Mouse (Mus musculus) monocyte, adult 2 months (primary cell): ENCODE data around the gene Bet1.

Source experiments
- DNase-seq, 2 experiments: peaks; one replicate each; pipeline ENCODE4 v3.0.0; 2022; ENCODE audit warnings: low spot score in 2 of 2, low read depth in 1 of 2

Bet1 gene

DNA sequence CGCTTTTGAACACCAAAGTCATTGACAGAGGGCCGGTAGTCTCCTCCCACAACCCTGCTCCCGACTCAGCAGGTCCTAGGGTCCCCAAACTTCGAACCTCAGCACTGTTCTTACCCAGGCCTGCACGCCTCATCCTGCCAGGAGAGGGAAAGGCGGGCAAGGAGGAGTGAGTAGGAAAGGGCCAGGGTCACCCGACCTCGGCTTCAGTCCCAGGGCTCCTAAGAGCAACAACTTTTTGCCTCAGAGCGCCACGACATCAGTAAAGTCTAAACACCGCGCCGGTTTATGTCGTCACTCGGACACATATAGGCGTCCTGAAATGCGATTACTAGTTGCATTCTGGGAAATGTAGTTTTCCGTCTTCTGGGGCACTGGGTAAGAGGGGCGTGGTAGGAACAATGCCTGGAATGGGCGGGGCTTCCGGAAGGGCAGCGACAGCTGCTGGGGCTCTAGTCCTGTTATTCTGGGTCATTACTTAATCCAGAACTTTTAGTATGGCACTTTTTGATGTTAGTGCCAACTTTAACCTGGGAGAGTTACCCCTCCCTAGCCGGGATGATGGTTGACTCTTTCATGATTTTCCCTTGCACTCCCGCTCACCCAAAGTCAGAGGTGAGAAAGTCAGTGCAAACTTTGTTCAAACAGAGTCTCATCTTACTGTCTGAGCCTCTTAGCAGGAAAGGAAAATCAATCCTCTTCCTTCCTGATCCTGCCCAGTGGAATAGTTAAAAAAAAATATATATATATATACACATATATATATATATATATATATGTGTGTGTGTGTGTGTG, at the start of gene Bet1:
Gene Bet1, minus strand, starts transcription at position 310 of the 792 bp plus-strand sequence.
- peak; percentile 72 to 82 for DNase-seq

DNA sequence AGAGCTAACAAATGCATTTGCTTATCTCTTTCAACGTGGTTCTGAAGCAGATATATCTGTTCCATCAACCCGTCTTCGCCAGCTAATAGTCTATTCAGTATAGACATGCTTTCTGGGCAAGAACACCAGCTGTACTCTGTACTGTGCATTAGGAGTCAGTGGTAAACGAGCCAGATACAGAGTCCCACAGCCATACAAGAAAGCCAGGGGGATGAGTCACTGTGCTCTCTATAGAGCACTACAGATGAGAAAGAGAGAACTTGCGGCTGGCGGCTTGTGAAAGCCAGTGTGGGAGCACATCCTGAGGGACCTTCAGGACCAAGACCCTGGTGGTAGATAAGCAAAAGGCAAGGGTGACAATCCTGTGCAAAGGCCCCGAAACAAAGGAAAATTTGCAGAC, 45.5 kb upstream of the Bet1 start:
- no peak for DNase-seq

DNA sequence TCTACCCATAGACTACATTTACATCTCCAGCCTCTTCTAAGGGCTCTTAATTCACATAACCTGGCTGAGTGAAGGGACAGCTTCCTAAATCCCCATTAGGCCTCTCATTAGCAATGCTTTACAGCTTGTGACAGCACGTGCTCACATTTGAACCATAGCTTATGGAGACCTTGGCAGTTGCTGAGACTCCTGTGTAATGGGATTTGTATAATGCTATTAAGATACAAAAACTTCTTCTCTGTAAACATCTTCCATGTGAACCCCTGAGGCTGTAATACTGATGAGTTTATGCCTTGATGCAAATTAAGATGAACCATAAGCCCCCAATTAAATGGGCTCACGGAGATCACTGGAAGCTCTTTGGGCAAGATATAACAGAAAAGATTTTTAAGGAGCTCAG, 44.4 kb upstream of the Bet1 start:
- DNase-seq = no peak

DNA sequence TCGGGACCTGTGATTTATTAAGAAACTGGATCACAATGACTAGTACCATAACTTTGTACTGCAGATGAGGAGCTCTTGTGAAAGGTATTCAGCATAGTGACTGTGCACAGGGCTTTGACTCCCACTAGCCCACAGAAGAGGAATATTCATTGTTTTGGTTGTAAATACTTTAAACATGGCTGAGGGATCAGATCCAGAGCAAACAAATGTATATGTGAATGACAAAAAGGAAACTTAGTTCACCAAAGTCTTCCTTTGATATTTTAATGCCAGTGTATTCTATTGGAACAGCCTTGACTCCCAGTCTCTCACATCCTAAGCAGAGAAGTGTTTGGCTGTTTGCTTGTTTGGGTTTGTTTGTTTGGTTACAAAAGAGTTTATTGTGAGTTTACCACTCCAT, 31.8 kb upstream of the Bet1 start:
- no peak for DNase-seq

DNA sequence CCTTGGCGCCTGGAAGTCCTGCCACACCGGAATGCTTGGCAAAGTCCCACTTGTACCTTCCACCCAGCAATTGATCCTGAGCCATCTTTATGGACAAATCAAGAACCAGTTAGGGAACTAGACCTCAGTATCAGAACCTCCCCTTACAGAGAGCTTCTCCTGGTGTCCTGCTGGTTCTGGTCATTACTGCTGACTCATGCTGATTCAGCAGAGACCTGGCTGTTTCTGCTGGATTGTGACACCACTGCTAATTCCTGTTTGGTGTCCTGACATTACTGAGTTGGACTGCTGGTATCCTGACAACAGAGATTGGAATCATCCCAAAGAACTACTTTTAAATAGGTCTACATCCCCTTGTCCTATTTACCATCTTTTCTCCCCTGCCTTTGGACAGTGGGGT, 3.7 kb upstream of the Bet1 start:
- DNase-seq = no peak

DNA sequence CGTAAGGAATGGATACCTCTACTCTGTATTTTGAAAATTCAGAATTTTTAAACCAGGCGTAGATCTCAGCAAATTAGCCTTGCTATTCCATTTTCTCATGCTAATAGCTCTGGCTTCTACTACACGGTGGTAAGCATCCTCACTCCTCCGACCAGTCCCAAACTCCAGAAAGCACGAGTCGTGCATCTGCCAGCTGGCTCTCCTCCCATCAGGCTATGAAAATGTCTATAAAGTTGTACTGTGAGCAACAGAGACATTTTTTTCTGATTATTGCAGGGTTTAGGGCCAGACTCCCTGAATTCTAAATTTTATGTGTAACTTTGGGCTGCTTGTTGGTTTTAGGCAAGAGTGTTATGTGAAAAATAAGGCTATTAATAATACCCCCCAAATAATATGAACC, 14.5 kb downstream of the Bet1 start:
- no peak for DNase-seq

DNA sequence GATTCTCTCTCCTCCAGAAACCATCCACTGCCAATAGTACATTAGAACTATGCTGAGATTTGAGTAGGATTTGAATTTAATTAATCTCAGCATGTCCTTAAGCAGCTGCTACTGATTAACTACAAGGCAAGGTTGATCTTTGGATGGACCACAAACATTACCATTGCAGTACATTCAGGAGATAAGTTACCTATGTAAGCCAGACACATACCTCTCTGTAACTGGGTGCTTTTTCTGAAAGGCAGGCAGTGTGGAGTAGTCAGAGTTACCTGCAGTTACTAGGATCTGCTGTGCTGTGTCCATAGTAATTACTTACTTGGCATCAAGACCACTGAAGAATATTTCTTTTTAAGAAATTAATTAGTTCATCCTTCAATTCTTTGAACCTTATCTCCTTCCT, 17.1 kb downstream of the Bet1 start:
- DNase-seq = no peak

DNA sequence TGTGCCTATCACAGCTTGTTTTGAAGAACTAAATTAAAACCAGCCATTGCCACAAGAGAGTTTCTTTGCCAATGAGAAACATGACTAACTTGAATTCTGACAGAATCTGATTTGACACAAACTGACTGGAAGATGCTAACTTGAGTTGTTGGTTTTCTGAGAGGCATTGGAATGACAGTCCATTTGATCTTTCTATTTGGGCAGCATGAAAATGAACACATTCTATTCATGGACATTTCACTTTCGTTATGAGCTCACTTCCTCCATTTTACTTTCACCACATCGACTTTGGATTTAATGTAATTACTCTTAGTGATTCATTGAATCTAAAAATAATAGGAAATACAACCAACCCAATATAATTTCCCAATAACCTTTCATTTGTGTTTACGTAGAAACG, 32.4 kb downstream of the Bet1 start:
- no peak for DNase-seq

DNA sequence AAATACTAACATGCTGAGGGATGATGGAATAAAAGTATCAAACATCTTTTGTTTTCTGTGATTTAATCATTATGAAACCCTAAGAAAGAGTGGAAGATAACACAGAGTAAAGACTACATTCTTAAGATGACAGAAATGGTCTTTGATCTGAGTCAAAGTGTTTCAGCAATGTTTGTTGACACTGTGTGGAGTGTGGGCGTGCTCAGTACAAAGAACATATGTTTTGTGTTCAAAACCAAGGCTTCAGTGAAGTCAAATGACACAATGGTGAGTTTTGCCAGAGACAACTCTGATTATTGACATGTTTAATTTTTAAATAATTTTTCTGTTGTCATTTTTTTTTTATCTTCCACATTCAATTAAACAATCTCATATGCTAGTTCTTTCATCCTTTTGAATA, 33.9 kb downstream of the Bet1 start:
- no peak for DNase-seq

DNA sequence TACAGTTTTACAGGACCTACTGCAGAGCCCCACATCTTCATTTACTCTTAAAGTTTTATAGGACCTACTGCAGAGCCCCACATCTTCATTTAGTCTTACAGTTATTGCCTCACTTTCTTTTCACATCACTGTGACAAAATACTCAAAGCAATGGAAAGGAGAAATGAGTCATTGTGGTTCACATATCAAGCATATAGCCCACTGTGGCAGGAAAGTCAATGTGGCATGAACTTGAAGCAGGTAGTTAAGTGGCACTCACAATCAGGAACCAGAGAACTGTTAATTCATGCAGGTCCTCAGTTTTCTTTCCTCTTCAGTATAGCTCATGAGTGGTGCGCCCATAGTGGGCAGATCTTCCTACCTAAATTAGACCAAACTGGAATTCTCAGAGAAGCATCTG, 39.6 kb downstream of the Bet1 start:
- DNase-seq = no peak

DNA sequence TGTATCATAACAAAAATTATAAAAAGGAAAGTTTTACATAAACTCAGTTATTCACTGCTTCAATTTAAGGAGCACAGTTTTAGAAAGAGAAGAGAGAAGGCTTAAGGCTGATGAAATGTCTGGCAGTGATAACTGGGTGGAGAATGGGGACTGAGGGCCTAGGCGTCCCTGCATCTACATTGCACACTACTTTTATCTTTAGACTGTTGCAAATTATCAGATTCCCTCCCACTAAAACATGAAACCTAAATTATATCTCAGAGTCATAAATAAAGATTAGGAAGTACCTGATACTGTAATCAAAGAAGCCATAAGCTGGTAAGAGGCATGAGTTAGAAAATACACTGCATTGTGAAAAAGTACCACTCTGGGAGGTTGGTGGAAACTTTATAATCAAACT, 45.0 kb downstream of the Bet1 start:
- no peak for DNase-seq

DNA sequence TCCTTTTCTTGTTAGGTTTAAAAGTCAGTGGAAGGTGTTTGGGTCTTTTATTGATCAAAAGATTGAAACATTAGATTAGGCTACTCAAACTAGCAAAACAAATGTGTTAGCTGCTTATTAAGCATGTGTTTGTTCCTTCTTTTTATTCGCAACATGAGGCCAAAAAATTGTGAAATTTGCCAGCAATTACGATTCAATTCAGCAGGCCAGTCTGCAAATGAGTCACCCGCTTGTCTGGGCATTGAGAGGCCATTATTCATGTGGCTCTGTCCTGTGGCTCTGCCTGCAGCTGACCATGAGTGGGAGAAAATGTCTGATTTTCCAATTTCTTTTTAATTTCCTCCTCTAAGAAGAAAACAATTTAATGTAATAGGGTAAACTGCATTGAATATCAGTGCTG, 55.8 kb downstream of the Bet1 start:
- no peak for DNase-seq
